ENCODE assay signal across 7 mouse cellular contexts in genomic region chr2:119113121-119113925, GRCm38 (mm10). TPM values are rescaled to one million over a fixed set of nuclear protein-coding genes. Genes with fewer than 3 reads are reported as not detected.
DNase-seq lines count a peak whose midpoint lies in the region; ATAC-seq and TF ChIP-seq lines count a peak whose summit lies in the region.

No protein-coding gene starts in this region.

- DNase-seq in thymus, adult 2 months, result no peak
- DNase-seq in thymus, postnatal 25 days, result no peak
- no peak for DNase-seq in limb, embryonic 11.5 days (ENCODE audit: low spot score)
- DNase-seq in right cerebral cortex, adult 2 months (ENCODE audit: low spot score in 2 of 2), result no peak

- peak overlapping the region; percentile 80 for H3K9ac ChIP-seq in embryonic facial prominence, embryonic 12.5 days
- H3K9ac ChIP-seq in limb, embryonic 11.5 days (ENCODE audit: low read length), result peak overlapping the region; percentile 75
- H3K9ac ChIP-seq in neural tube, embryonic 15.5 days (replicated peaks), result peak overlapping the region; percentile 63

- H3K27me3 ChIP-seq in thymus, adult 2 months (ENCODE audit: control insufficient read depth, insufficient read depth, low read length), result no peaks in the 10 kb centered on the region
- H3K27me3 ChIP-seq in embryonic facial prominence, embryonic 12.5 days, result no peaks in the 10 kb centered on the region
- H3K27me3 ChIP-seq in limb, embryonic 11.5 days (ENCODE audit: control insufficient read depth, insufficient read depth, low read length), result no peaks in the 10 kb centered on the region
- H3K27me3 ChIP-seq in neural tube, embryonic 15.5 days (replicated peaks), result no peaks in the 10 kb centered on the region

- H3K4me3 ChIP-seq in thymus, adult 2 months (ENCODE audit: control insufficient read depth, insufficient read depth, low read length), result peak overlapping the region; percentile 59
- peak overlapping the region; percentile 83 for H3K4me3 ChIP-seq in embryonic facial prominence, embryonic 12.5 days
- H3K4me3 ChIP-seq in limb, embryonic 11.5 days (ENCODE audit: low read depth, low read length), result peak overlapping the region; percentile 86
- H3K4me3 ChIP-seq in neural tube, embryonic 15.5 days (replicated peaks), result peak overlapping the region; percentile 74

- ATAC-seq in embryonic facial prominence, embryonic 12.5 days (ENCODE audit: insufficient number of reproducible peaks, insufficient read depth, low FRiP score, low TSS enrichment), result no peak
- ATAC-seq in limb, embryonic 11.5 days (ENCODE audit: insufficient number of reproducible peaks, low FRiP score, low TSS enrichment, low read depth), result no peak
- ATAC-seq in neural tube, embryonic 15.5 days (ENCODE audit: low FRiP score), result no peak
- ATAC-seq in erythroid progenitor cell, adult 5-6 weeks (replicated peaks; ENCODE audit: low FRiP score, poor library complexity, severe bottlenecking), result no peak

- no peaks in the 10 kb centered on the region for H3K9me3 ChIP-seq in embryonic facial prominence, embryonic 12.5 days
- no peaks in the 10 kb centered on the region for H3K9me3 ChIP-seq in limb, embryonic 11.5 days (ENCODE audit: control insufficient read depth, low read length)
- H3K9me3 ChIP-seq in neural tube, embryonic 15.5 days (replicated peaks), result no peaks in the 10 kb centered on the region

- TF ChIP-seq CTCF in thymus, adult 2 months (IDR thresholded peaks at IDR 0.05; ENCODE audit: borderline replicate concordance, control insufficient read depth, extremely low read depth, insufficient read depth, low read length, poor library complexity), result no peak

- H3K27ac ChIP-seq in thymus, adult 2 months (ENCODE audit: control insufficient read depth, insufficient read depth, low read length), result no peak overlapping the region
- peak overlapping the region; percentile 90 for H3K27ac ChIP-seq in embryonic facial prominence, embryonic 12.5 days
- no peak overlapping the region; the same call in 1 of the 2 replicates for H3K27ac ChIP-seq in limb, embryonic 11.5 days (replicated peaks; ENCODE audit: low read depth, low read length)
- no peak overlapping the region for H3K27ac ChIP-seq in neural tube, embryonic 15.5 days (replicated peaks)

- H3K4me2 ChIP-seq in embryonic facial prominence, embryonic 12.5 days (replicated peaks), result peak overlapping the region; percentile 93
- H3K4me2 ChIP-seq in limb, embryonic 11.5 days (ENCODE audit: low read depth, severe bottlenecking), result peak overlapping the region; percentile 94
- H3K4me2 ChIP-seq in neural tube, embryonic 15.5 days, result peak overlapping the region; percentile 99

- no peak for TF ChIP-seq POLR2A in thymus, adult 2 months (IDR thresholded peaks at IDR 0.05; ENCODE audit: control insufficient read depth, extremely low read depth, insufficient read depth, low read length, poor library complexity)

- 9% methylated on average over 20 of the region's 20 CpGs for WGBS in thymus, adult 2 months
- 14% methylated on average over 20 of the region's 20 CpGs for WGBS in embryonic facial prominence, embryonic 12.5 days
- WGBS in limb, embryonic 11.5 days, result 17% methylated on average over 20 of the region's 20 CpGs
- WGBS in neural tube, embryonic 15.5 days, result 14% methylated on average over 20 of the region's 20 CpGs

- H3K4me1 ChIP-seq in thymus, adult 2 months (replicated peaks; ENCODE audit: control insufficient read depth, insufficient read depth, low read length), result peaks cover 8% of the 10 kb centered on the region; the same call in 1 of the 2 replicates
- H3K4me1 ChIP-seq in embryonic facial prominence, embryonic 12.5 days, result peaks cover 11% of the 10 kb centered on the region
- no peaks in the 10 kb centered on the region for H3K4me1 ChIP-seq in limb, embryonic 11.5 days (ENCODE audit: control insufficient read depth, insufficient read depth, low read length)
- peaks cover 11% of the 10 kb centered on the region for H3K4me1 ChIP-seq in neural tube, embryonic 15.5 days

- H3K36me3 ChIP-seq in thymus, adult 2 months (ENCODE audit: control insufficient read depth, insufficient read depth, low read length), result no peaks in the 10 kb centered on the region
- peaks cover 6% of the 10 kb centered on the region; the same call in 1 of the 2 replicates for H3K36me3 ChIP-seq in embryonic facial prominence, embryonic 12.5 days
- peaks cover 2% of the 10 kb centered on the region; the same call in 1 of the 2 replicates for H3K36me3 ChIP-seq in limb, embryonic 11.5 days (ENCODE audit: control insufficient read depth, insufficient read depth, low read length)
- no peaks in the 10 kb centered on the region for H3K36me3 ChIP-seq in neural tube, embryonic 15.5 days

RNA-seq across cellular contexts. Expression of gene Rad51, which starts 0.7 kb away (rescaled TPM):
- 22.1 and 33.4 TPM in 2 replicates for polyA plus RNA-seq in thymus, adult 2 months (2012; rRNA removed)
- 53.3 and 57.7 TPM in 2 replicates for polyA plus RNA-seq in embryonic facial prominence, embryonic 12.5 days (2016; fragmentation: Nextera tagmentation; extraction: Ambion mirVana)
- 80.3 and 81.0 TPM in 2 replicates for polyA plus RNA-seq in limb, embryonic 11.5 days (2014; fragmentation: Nextera tagmentation; extraction: Ambion mirVana)
- 7.3 and 17.3 TPM in 2 replicates for polyA plus RNA-seq in neural tube, embryonic 15.5 days (2015; fragmentation: Nextera tagmentation; extraction: Ambion mirVana)
- total RNA-seq in erythroid progenitor cell, adult 5-6 weeks (2015; ENCODE audit: low replicate concordance), result 51.2 and 66.7 TPM in 2 replicates
- total RNA-seq in erythroid progenitor cell, adult 5-6 weeks (2017; ENCODE audit: low replicate concordance), result 23.8 and 50.4 TPM in 2 replicates

RNA-seq across cellular contexts. Expression of gene Rmdn3, which starts 43.5 kb away (rescaled TPM):
- polyA plus RNA-seq in thymus, adult 2 months (2012; rRNA removed), result 19.3 and 21.6 TPM in 2 replicates
- 41.9 and 42.3 TPM in 2 replicates for polyA plus RNA-seq in embryonic facial prominence, embryonic 12.5 days (2016; fragmentation: Nextera tagmentation; extraction: Ambion mirVana)
- 45.9 and 49.5 TPM in 2 replicates for polyA plus RNA-seq in limb, embryonic 11.5 days (2014; fragmentation: Nextera tagmentation; extraction: Ambion mirVana)
- 47.7 and 49.0 TPM in 2 replicates for polyA plus RNA-seq in neural tube, embryonic 15.5 days (2015; fragmentation: Nextera tagmentation; extraction: Ambion mirVana)
- total RNA-seq in erythroid progenitor cell, adult 5-6 weeks (2015; ENCODE audit: low replicate concordance), result 38.9 and 41.1 TPM in 2 replicates
- 75.8 and 76.1 TPM in 2 replicates for total RNA-seq in erythroid progenitor cell, adult 5-6 weeks (2017; ENCODE audit: low replicate concordance)

RNA-seq across cellular contexts. Expression of gene Gchfr, which starts 54.2 kb away (rescaled TPM):
- polyA plus RNA-seq in thymus, adult 2 months (2012; rRNA removed), result 12.5 and 16.3 TPM in 2 replicates
- polyA plus RNA-seq in embryonic facial prominence, embryonic 12.5 days (2016; fragmentation: Nextera tagmentation; extraction: Ambion mirVana), result 4.7 and 5.2 TPM in 2 replicates
- 6.7 and 7.3 TPM in 2 replicates for polyA plus RNA-seq in limb, embryonic 11.5 days (2014; fragmentation: Nextera tagmentation; extraction: Ambion mirVana)
- 4.6 TPM in 2 replicates for polyA plus RNA-seq in neural tube, embryonic 15.5 days (2015; fragmentation: Nextera tagmentation; extraction: Ambion mirVana)
- total RNA-seq in erythroid progenitor cell, adult 5-6 weeks (2015; ENCODE audit: low replicate concordance), result not detected in 2 replicates
- not detected in 2 replicates for total RNA-seq in erythroid progenitor cell, adult 5-6 weeks (2017; ENCODE audit: low replicate concordance)
